Mouse (Mus musculus): Measurements from ENCODE around the gene Gm16368.
A peak's percentile ranks its signal among the peaks of the same experiment; 100 is the strongest.
"Not testable (repeated sequence)": the region's sequence is repeated elsewhere in the genome, so short reads cannot be mapped to it uniquely, and the experiment has no call there.

Gene Gm16368

GRCm38 (mm10) chr12:88083397-88083796, at the start of gene Gm16368:
Gm16368 (plus strand) TSS chr12:88083697.
- DNase-seq (ENCODE audit: low read depth, low spot score): not testable (repeated sequence)

GRCm38 (mm10) chr12:88039062-88039461, 44.4 kb upstream of the Gm16368 start:
- not testable (repeated sequence) for DNase-seq (ENCODE audit: low read depth, low spot score)

GRCm38 (mm10) chr12:88039703-88040102, 43.8 kb upstream of the Gm16368 start:
- not testable (repeated sequence) for DNase-seq (ENCODE audit: low read depth, low spot score)

- peak; percentile 90 for DNase-seq (ENCODE audit: low read depth, low spot score)
Observed at GRCm38 (mm10) chr12:88045226-88045625, 38.3 kb upstream of the Gm16368 start.
